Mouse (Mus musculus): ENCODE measurements around the gene Olfr1316.

The Olfr1316 gene

DNA sequence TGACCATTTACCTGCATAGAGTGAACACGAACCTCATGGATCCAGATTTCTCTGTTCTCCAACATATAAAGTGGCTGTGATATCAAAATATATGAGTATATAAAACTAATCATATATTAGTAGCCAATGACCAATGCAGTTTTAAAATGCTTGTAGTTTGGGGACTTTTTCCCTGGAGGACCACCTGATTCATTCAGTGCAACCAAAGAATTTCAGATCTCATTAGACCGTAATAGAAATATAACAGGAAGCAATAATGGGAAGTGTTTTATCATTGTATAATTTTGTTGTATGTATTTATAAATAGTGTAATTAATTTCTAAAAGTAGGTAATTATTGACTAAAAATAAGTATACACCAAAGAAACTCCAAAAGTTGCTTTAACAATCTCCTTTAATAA, at the start of gene Olfr1316:
Gene Olfr1316, minus strand, starts transcription at position 101 of the 400 bp plus-strand sequence.
- DNase-seq (ENCODE audit: low read depth, low spot score), result no peak

DNA sequence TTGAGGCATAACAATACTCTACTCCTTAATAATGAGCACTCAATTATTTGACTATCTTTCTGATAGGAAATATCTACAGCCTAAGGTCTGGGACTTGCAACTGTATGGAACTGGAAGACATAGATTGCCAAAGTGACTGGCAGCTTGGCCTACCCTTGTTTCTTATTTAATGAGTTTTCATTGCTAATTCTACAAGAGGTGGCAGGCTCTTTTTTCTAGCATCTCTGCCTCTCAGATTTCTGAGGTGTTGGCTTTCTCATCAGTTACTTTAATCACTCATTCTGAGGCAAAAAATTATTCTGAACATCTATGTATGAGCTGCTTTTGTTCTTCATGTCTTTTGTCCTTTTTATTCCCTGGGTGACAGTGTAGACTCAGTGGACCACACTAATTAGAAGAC, 19.1 kb upstream of the Olfr1316 start, which contains the start of gene Olfr1318:
Gene Olfr1318, plus strand, starts transcription at position 301 of the 400 bp plus-strand sequence.
- no peak for DNase-seq (ENCODE audit: low read depth, low spot score)

DNA sequence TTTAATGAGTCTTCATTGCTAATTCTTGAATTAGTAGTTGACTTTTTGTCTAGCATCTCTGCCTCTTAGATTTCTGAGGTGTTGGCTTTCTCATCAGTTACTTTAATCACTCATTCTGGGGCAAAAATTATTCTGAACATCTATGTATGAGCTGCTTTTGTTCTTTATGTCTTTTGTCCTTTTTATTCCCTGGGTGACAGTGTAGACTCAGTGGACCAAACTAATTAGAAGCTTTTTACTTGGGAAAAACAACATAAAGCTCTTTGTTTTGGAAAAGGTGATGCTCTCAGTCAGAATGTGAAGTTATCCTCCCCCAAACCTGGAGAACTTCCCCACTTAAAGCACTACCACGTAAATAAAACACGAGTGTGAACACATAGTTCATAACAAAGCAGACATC, 5.3 kb upstream of the Olfr1316 start, which contains the start of gene Olfr1317:
Gene Olfr1317, plus strand, starts transcription at position 301 of the 400 bp plus-strand sequence.
- DNase-seq (ENCODE audit: low read depth, low spot score), result no peak

GRCm38 (mm10) chr2:112115340-112115739, 19.4 kb downstream of the Olfr1316 start, which contains the start of gene Olfr1315-ps1:
Gene Olfr1315-ps1 (minus strand): TSS chr2:112115440.
- DNase-seq (ENCODE audit: low read depth, low spot score), result no peak

- no peak for DNase-seq (ENCODE audit: low read depth, low spot score)
Observed at GRCm38 (mm10) chr2:112096681-112097080, 38.1 kb downstream of the Olfr1316 start, which contains the start of gene Olfr1314. Gene Olfr1314 (minus strand): TSS chr2:112096781.

GRCm38 (mm10) chr2:112077743-112078142, 57.0 kb downstream of the Olfr1316 start, which contains the start of gene Olfr1313:
Gene Olfr1313 (minus strand): TSS chr2:112077843.
- DNase-seq (ENCODE audit: low read depth, low spot score), result no peak
